8 mouse cellular contexts compared by ENCODE assay signal in genomic region chr15:32778599-32779273, GRCm38 (mm10).
DNase-seq lines count a peak whose midpoint lies in the region; ATAC-seq and TF ChIP-seq lines count a peak whose summit lies in the region.
"Not testable (repeated sequence)": the region's sequence is repeated elsewhere in the genome, so short reads cannot be mapped to it uniquely, and the experiment has no call there.

No protein-coding gene starts in this region.

- TF ChIP-seq EP300 in heart, postnatal 0 days (IDR thresholded peaks at IDR 0.05; ENCODE audit: low read depth), result not testable (repeated sequence)

- TF ChIP-seq POLR2A in limb, embryonic 14.5 days (IDR thresholded peaks at IDR 0.05; ENCODE audit: borderline replicate concordance, extremely low read depth, insufficient read depth, insufficient read length); small intestine, adult 2 months (IDR thresholded peaks at IDR 0.05; ENCODE audit: low read depth, low read length): not testable (repeated sequence)

- H3K4me2 ChIP-seq in forebrain, postnatal 0 days (ENCODE audit: low read depth), result peak overlapping the region; percentile 66
- peak overlapping the region; percentile 77 for H3K4me2 ChIP-seq in heart, postnatal 0 days (ENCODE audit: low read depth, low read length)
- H3K4me2 ChIP-seq in limb, embryonic 14.5 days (replicated peaks; ENCODE audit: low read depth, low read length, severe bottlenecking), result peak overlapping the region; percentile 59
- peak overlapping the region; percentile 82 for H3K4me2 ChIP-seq in midbrain, embryonic 13.5 days (replicated peaks)

- not testable (repeated sequence) for H3K4me1 ChIP-seq in forebrain, postnatal 0 days (ENCODE audit: insufficient read depth); heart, postnatal 0 days (ENCODE audit: control insufficient read depth, insufficient read depth); limb, embryonic 14.5 days (ENCODE audit: control insufficient read depth, insufficient read depth, low read length); midbrain, embryonic 13.5 days (replicated peaks); small intestine, adult 2 months (ENCODE audit: control insufficient read depth, insufficient read depth, insufficient read length, low read length)

- TF ChIP-seq CTCF in forebrain, postnatal 0 days (IDR thresholded peaks at IDR 0.05; ENCODE audit: low read depth), result peak; percentile 26; the same call in 1 of the 2 replicates
- peak; percentile 1; the same call in 1 of the 2 replicates for TF ChIP-seq CTCF in heart, postnatal 0 days (IDR thresholded peaks at IDR 0.05; ENCODE audit: low read depth)
- TF ChIP-seq CTCF in small intestine, adult 2 months (IDR thresholded peaks at IDR 0.05; ENCODE audit: extremely low read depth, insufficient read length, insufficient replicate concordance, low read depth, low read length), result not testable (repeated sequence)

- DNase-seq in ES-CJ7 (ENCODE audit: low read depth, low spot score), result peak; percentile 56
- DNase-seq in cerebellum, adult 9-11 months, result peak; percentile 89
- peak; percentile 84 for DNase-seq in forebrain, postnatal 0 days
- DNase-seq in heart, postnatal 0 days (ENCODE audit: low spot score), result peak; percentile 76
- peak; percentile 78 for DNase-seq in kidney, postnatal 14 days
- DNase-seq in limb, embryonic 14.5 days (ENCODE audit: low spot score), result peak; percentile 81

- peak overlapping the region; percentile 67 for H3K27ac ChIP-seq in forebrain, postnatal 0 days (ENCODE audit: low read depth, low read length)
- H3K27ac ChIP-seq in heart, postnatal 0 days (ENCODE audit: low read depth), result peak overlapping the region; percentile 70
- H3K27ac ChIP-seq in limb, embryonic 14.5 days (replicated peaks; ENCODE audit: low read depth, low read length), result peak overlapping the region; percentile 77; the same call in 1 of the 2 replicates
- H3K27ac ChIP-seq in midbrain, embryonic 13.5 days, result peak overlapping the region; percentile 39; the same call in 1 of the 2 replicates
- not testable (repeated sequence) for H3K27ac ChIP-seq in small intestine, adult 2 months (ENCODE audit: insufficient read depth, low read depth, low read length)

- not testable (repeated sequence) for H3K9me3 ChIP-seq in forebrain, postnatal 0 days (ENCODE audit: low read length); heart, postnatal 0 days (replicated peaks; ENCODE audit: control insufficient read depth, low read length); limb, embryonic 14.5 days (ENCODE audit: control insufficient read depth, low read length); midbrain, embryonic 13.5 days

- H3K9ac ChIP-seq in forebrain, postnatal 0 days, result peak overlapping the region; percentile 64
- H3K9ac ChIP-seq in heart, postnatal 0 days (replicated peaks; ENCODE audit: low read depth, low read length), result peak overlapping the region; percentile 48; the same call in 1 of the 2 replicates
- H3K9ac ChIP-seq in limb, embryonic 14.5 days (ENCODE audit: low read depth, low read length, severe bottlenecking), result peak overlapping the region; percentile 69
- H3K9ac ChIP-seq in midbrain, embryonic 13.5 days (replicated peaks), result peak overlapping the region; percentile 69

- H3K27me3 ChIP-seq in forebrain, postnatal 0 days (ENCODE audit: insufficient read depth, low read length); heart, postnatal 0 days (ENCODE audit: control insufficient read depth, insufficient read depth, low read length); limb, embryonic 14.5 days (ENCODE audit: control insufficient read depth, insufficient read depth, low read length); midbrain, embryonic 13.5 days; small intestine, adult 2 months (ENCODE audit: control insufficient read depth, insufficient read depth, low read length): not testable (repeated sequence)

- peak; percentile 98 for ATAC-seq in forebrain, postnatal 0 days
- ATAC-seq in heart, postnatal 0 days (ENCODE audit: insufficient read depth, low read depth), result peak; percentile 96
- peak; percentile 95 for ATAC-seq in limb, embryonic 14.5 days (ENCODE audit: low FRiP score, low read depth)
- ATAC-seq in midbrain, embryonic 13.5 days, result peak; percentile 99

- peak overlapping the region; percentile 54 for H3K4me3 ChIP-seq in forebrain, postnatal 0 days (ENCODE audit: low read depth, low read length)
- peak overlapping the region; percentile 57 for H3K4me3 ChIP-seq in heart, postnatal 0 days (ENCODE audit: low read depth, low read length)
- peak overlapping the region; percentile 61 for H3K4me3 ChIP-seq in limb, embryonic 14.5 days (replicated peaks; ENCODE audit: low read length)
- peak overlapping the region; percentile 58 for H3K4me3 ChIP-seq in midbrain, embryonic 13.5 days (replicated peaks)
- peak overlapping the region; percentile 67 for H3K4me3 ChIP-seq in small intestine, adult 2 months (ENCODE audit: low read depth, low read length)

- H3K36me3 ChIP-seq in forebrain, postnatal 0 days (ENCODE audit: insufficient read depth); heart, postnatal 0 days (replicated peaks; ENCODE audit: control insufficient read depth, insufficient read depth, low read length); limb, embryonic 14.5 days (ENCODE audit: control insufficient read depth, insufficient read depth, low read length); midbrain, embryonic 13.5 days; small intestine, adult 2 months (ENCODE audit: control insufficient read depth, insufficient read depth, low read length): not testable (repeated sequence)

- under 1% methylated on average over 30 of the region's 34 CpGs for WGBS in forebrain, postnatal 0 days
- under 1% methylated on average over 33 of the region's 34 CpGs for WGBS in heart, postnatal 0 days
- WGBS in limb, embryonic 14.5 days, result 1% methylated on average over 32 of the region's 34 CpGs
- under 1% methylated on average over 33 of the region's 34 CpGs for WGBS in midbrain, embryonic 13.5 days
- 4% methylated on average over 34 of the region's 34 CpGs for WGBS in small intestine, adult 2 months
